Mouse (Mus musculus) telencephalon, adult 2 months (tissue): ENCODE results near the gene Gm44973.
"Not testable (repeated sequence)": the region's sequence is repeated elsewhere in the genome, so short reads cannot be mapped to it uniquely, and the experiment has no call there.

ENCODE experiments used
- DNase-seq: peaks from one replicate; pipeline ENCODE4 v3.0.0-alpha.2; 2011; ENCODE audit warnings: low read depth, low spot score

Gene Gm44973

GRCm38 (mm10) chr7:5015118-5016001, at the start of gene Gm44973:
TSS of gene Gm44973 (plus strand) at chr7:5015496.
- peak; percentile 98 for DNase-seq

- DNase-seq = no peak
Observed at GRCm38 (mm10) chr7:4971068-4971467, 44.2 kb upstream of the Gm44973 start, which contains the start of gene Sbk3. TSS of gene Sbk3 (minus strand) at chr7:4971168.

GRCm38 (mm10) chr7:4971710-4972109, 43.6 kb upstream of the Gm44973 start:
- no peak for DNase-seq

GRCm38 (mm10) chr7:4972321-4973047, 42.8 kb upstream of the Gm44973 start:
- DNase-seq = no peak

- DNase-seq = no peak
Observed at GRCm38 (mm10) chr7:4975455-4975854, 39.8 kb upstream of the Gm44973 start.

- no peak for DNase-seq
Observed at GRCm38 (mm10) chr7:4976832-4977231, 38.5 kb upstream of the Gm44973 start.

- no peak for DNase-seq
Observed at GRCm38 (mm10) chr7:4988250-4988649, 27.0 kb upstream of the Gm44973 start.

- no peak for DNase-seq
Observed at GRCm38 (mm10) chr7:4993347-4993998, 21.8 kb upstream of the Gm44973 start.

- DNase-seq = no peak
Observed at GRCm38 (mm10) chr7:4993999-4994788, 21.1 kb upstream of the Gm44973 start.

GRCm38 (mm10) chr7:4995268-4996002, 19.9 kb upstream of the Gm44973 start:
- DNase-seq = no peak

GRCm38 (mm10) chr7:4996003-4996895, 19.0 kb upstream of the Gm44973 start, which contains the start of gene Zfp579:
TSS of gene Zfp579 (minus strand) at chr7:4996158.
- DNase-seq = peak; percentile 90

GRCm38 (mm10) chr7:4996934-4997333, 18.4 kb upstream of the Gm44973 start:
- no peak for DNase-seq

- no peak for DNase-seq
Observed at GRCm38 (mm10) chr7:4999876-5000275, 15.4 kb upstream of the Gm44973 start.

- not testable (repeated sequence) for DNase-seq
Observed at GRCm38 (mm10) chr7:5002876-5003275, 12.4 kb upstream of the Gm44973 start.

GRCm38 (mm10) chr7:5008229-5008628, 7.1 kb upstream of the Gm44973 start:
- no peak for DNase-seq

GRCm38 (mm10) chr7:5012681-5013513, 2.4 kb upstream of the Gm44973 start:
- DNase-seq = no peak

GRCm38 (mm10) chr7:5014251-5015117, 812 bp upstream of the Gm44973 start, which contains the start of the genes Zfp524 and Fiz1:
TSS of gene Zfp524 (plus strand) at chr7:5014415.
TSS of gene Fiz1 (minus strand) at chr7:5014697.
- DNase-seq = peak; percentile 98
